Mouse (Mus musculus): ENCODE data around the gene Gnas. TPM values are rescaled to one million over a fixed set of nuclear protein-coding genes. Genes with fewer than 3 reads are reported as not detected.

Gnas gene
- polyA plus RNA-seq, 1 experiment from 2014 or later: 1,641 TPM

DNA sequence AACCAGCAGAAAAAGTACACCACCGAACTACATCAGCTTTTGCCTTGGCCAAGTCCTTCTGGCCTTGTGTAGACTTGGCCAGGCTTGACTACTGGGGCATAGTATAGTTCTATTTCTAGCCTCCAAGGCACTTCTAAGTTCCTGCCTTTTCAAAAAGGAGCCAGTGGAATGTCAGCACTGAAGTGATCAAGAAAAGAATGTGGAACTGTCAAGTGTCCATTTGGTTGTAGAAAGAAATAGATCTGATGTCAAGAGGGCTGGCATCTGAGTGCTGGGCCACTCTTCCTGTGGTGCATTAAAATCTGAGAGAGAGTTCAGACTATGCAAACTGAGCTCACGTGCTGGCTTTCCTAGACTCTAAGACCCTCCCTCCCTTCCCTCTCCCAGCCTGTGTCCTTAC is 10.2 kb upstream of the Gnas start:
- no peak for ATAC-seq
- Histone ChIP-seq H3K27me3 (replicated peaks) (no peaks in the 10 kb centered on the region), H3K9me3 (no peaks in the 10 kb centered on the region), H3K27ac (no peak overlapping the region), H3K4me1 (replicated peaks) (no peaks in the 10 kb centered on the region), H3K9ac (no peak overlapping the region), H3K4me3 (replicated peaks) (no peak overlapping the region), H3K36me3 (no peaks in the 10 kb centered on the region), H3K4me2 (replicated peaks) (no peak overlapping the region)
- WGBS: 84% methylated on average over 2 of the region's 2 CpGs

DNA sequence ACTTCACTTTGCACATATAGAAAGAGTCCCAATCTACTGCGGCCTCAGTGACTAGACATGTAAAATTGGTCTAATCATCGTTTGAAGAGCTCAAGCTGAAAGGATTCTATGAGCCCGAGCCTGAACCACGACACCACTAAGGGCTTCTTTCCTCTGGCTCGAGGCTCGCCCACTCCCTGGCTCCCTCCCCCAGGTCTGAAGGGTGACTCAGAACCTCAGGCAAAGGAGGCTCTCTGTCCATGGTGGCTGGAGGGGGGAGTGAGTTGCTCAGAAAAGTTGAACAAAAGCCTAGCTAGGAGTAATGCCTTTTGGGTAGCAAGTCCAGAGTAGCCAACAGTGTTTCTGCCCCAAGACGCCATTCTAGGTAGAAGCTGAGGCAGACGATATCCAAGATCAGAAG is 4.3 kb upstream of the Gnas start:
- WGBS: 80% methylated on average over 8 of the region's 8 CpGs
- H3K4me1 ChIP-seq (replicated peaks): 0 out of 2 replicates have a peak, but pooled peaks cover 3% of the 10 kb centered on the region
- ATAC-seq: no peak
- H3K9ac ChIP-seq: no peak overlapping the region
- H3K4me2 ChIP-seq (replicated peaks): no peak overlapping the region
- no peak overlapping the region for H3K4me3 ChIP-seq (replicated peaks)
- H3K9me3 ChIP-seq: peaks cover 3% of the 10 kb centered on the region; the same call in 1 of the 2 replicates
- H3K36me3 ChIP-seq: peaks cover 14% of the 10 kb centered on the region
- H3K27me3 ChIP-seq (replicated peaks): peaks cover 4% of the 10 kb centered on the region; the same call in 1 of the 2 replicates
- H3K27ac ChIP-seq: no peak overlapping the region

DNA sequence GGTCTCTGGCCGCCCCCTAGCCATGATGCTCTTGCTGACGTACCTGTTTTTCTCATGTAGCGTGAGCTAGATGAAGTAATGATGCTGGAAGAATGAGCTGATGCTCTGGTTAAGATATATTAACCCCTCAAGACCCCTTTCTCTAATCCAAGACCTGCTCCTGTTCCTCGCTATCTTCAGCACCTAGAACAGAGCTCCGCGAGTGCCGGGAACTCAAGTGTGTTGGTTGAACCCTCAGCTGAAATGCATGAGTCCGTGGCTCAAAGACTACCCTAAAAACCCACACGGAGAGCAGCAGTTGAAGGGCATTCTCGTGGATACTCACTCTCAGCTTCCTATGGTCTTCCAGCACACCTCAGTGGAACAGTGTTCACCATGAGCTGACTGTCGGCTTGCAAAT is 779 bp upstream of the Gnas start:
- WGBS: 53% methylated on average over 11 of the region's 11 CpGs

DNA sequence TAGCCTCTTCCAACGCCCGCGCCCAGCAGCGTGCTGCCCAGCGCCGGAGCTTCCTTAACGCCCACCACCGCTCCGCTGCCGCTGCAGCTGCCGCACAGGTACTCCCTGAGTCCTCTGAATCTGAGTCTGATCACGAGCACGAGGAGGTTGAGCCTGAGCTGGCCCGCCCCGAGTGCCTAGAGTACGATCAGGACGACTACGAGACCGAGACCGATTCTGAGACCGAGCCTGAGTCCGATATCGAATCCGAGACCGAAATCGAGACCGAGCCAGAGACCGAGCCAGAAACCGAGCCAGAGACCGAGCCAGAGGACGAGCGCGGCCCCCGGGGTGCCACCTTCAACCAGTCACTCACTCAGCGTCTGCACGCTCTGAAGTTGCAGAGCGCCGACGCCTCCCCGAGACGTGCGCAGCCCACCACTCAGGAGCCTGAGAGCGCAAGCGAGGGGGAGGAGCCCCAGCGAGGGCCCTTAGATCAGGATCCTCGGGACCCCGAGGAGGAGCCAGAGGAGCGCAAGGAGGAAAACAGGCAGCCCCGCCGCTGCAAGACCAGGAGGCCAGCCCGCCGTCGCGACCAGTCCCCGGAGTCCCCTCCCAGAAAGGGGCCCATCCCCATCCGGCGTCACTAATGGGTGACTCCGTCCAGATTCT is 812 bp downstream of the Gnas start:
- Histone ChIP-seq H3K4me1 (replicated peaks) (0 out of 2 replicates have a peak, but pooled peaks cover 3% of the 10 kb centered on the region), H3K9ac (no peak overlapping the region), H3K27me3 (replicated peaks) (peaks cover 38% of the 10 kb centered on the region), H3K4me3 (replicated peaks) (peak overlapping the region; percentile 26), H3K4me2 (replicated peaks) (peak overlapping the region; percentile 61), H3K9me3 (peaks cover 16% of the 10 kb centered on the region), H3K27ac (peak overlapping the region; percentile 1; the same call in 1 of the 2 replicates), H3K36me3 (peaks cover 38% of the 10 kb centered on the region)
- WGBS: 46% methylated on average over 58 of the region's 58 CpGs
- ATAC-seq: no peak; the same call in 1 of the 2 replicates

More for the DNA sequence above, 779 bp upstream of the Gnas start:
- Histone ChIP-seq H3K27me3 (replicated peaks) (peaks cover 29% of the 10 kb centered on the region), H3K9ac (no peak overlapping the region), H3K4me3 (replicated peaks) (peak overlapping the region; percentile 26), H3K9me3 (peaks cover 16% of the 10 kb centered on the region), H3K36me3 (peaks cover 38% of the 10 kb centered on the region), H3K4me2 (replicated peaks) (peak overlapping the region; percentile 61), H3K27ac (no peak overlapping the region), H3K4me1 (replicated peaks) (0 out of 2 replicates have a peak, but pooled peaks cover 3% of the 10 kb centered on the region)
- ATAC-seq: no peak

DNA sequence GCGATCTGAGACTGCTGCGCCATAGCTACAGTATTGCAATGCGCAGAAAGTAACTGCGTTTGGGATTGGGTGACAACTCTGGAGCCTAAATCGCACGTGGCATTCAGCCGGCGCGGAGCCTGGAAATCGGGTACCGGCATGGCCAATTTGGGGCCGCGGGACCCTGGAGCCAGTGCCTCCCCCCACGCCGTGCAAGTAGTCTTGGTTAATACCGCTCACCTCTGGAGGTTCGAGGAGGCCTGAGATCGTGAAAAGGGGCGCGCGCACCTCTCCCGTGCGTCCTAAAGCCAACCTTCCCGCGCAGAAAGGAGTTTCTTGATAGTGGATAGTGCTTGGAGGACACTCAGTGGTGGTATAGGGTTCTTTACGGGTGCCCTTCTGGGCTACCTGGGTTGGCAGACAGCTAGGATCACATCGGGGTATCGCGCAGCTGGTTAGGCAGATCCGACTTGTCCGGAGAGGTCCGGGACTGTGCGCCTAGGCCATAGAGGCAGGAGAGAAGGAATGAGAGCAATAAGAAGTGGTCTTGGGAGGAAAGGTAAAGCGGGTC is 1.9 kb downstream of the Gnas start:
- Histone ChIP-seq H3K27ac (no peak overlapping the region), H3K4me3 (replicated peaks) (peak overlapping the region; percentile 26), H3K9ac (no peak overlapping the region), H3K4me2 (replicated peaks) (peak overlapping the region; percentile 61), H3K27me3 (replicated peaks) (peaks cover 38% of the 10 kb centered on the region), H3K4me1 (replicated peaks) (0 out of 2 replicates have a peak, but pooled peaks cover 3% of the 10 kb centered on the region), H3K9me3 (peaks cover 16% of the 10 kb centered on the region), H3K36me3 (peaks cover 38% of the 10 kb centered on the region)
- ATAC-seq: no peak
- 50% methylated on average over 34 of the region's 34 CpGs for WGBS

DNA sequence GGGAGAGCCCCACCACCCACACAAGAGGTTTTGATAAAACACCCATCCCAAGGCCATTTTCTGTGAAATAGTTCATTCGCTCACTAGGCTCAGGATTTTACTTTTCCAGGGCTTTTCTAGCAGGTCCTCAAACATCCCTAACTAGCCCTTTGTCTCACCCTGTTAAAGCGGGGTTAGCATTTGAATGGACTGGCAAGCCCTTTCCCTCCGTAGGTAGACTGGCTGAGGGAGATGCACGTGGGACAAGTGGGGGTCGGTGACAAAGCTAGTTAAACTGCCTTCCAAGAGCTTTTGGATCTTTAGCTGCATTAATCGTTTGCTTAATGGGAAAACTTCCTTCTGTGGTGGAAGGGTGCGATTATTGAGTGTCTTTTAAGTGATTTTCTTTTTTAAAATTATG is 3.8 kb downstream of the Gnas start:
- Histone ChIP-seq H3K4me3 (replicated peaks) (peak overlapping the region; percentile 7; the same call in 1 of the 2 replicates), H3K4me2 (replicated peaks) (0 out of 2 replicates have a peak overlapping the region, but pooled peaks have one; percentile 6), H3K36me3 (peaks cover 35% of the 10 kb centered on the region), H3K27ac (no peak overlapping the region), H3K9ac (no peak overlapping the region), H3K4me1 (replicated peaks) (peaks cover 10% of the 10 kb centered on the region; the same call in 1 of the 2 replicates), H3K9me3 (peaks cover 16% of the 10 kb centered on the region), H3K27me3 (replicated peaks) (peaks cover 38% of the 10 kb centered on the region)
- no peak for ATAC-seq
- 49% methylated on average over 7 of the region's 7 CpGs for WGBS

DNA sequence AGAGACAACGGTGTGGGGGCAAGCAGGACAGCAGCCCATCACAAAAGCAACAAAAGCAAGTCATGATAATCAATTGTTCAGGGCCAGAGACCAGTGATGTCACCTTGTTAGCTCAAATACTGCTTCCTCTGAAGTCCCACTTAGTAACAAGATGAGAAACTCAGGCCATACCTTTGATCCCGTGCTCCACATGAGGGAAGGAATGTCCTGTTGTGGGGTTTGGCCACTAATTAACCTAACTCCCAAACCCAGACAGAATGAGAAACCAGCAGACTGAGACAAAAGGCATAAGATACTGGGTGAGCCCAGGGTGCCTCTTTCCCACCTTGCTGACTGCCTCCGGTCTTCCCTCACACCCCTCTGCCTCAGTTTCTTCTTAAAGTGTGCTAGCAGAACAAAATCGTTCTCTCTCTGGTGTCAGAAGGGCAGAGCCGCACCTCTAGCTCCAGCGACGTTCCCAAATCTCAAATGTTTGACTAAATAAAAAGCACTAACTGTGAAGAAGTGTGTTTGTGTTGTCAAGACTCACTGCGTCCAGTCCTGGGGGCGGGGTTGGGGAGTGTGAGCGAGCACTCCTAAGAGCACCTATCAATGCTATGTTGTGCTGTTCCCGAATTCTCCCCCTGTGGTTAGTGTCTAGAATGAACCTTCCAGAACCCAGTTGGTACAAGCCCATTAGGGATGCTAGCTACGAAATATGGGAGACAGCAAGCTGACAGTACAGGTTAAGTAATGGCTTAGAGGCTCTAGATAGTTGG is 4.7 kb downstream of the Gnas start:
- peaks cover 10% of the 10 kb centered on the region; the same call in 1 of the 2 replicates for H3K4me1 ChIP-seq (replicated peaks)
- WGBS: 41% methylated on average over 12 of the region's 12 CpGs
- peaks cover 16% of the 10 kb centered on the region for H3K9me3 ChIP-seq
- no peak for ATAC-seq
- no peak overlapping the region for H3K4me3 ChIP-seq (replicated peaks)
- no peak overlapping the region for H3K4me2 ChIP-seq (replicated peaks)
- H3K27ac ChIP-seq: no peak overlapping the region
- H3K36me3 ChIP-seq: peaks cover 33% of the 10 kb centered on the region
- no peak overlapping the region for H3K9ac ChIP-seq
- peaks cover 38% of the 10 kb centered on the region for H3K27me3 ChIP-seq (replicated peaks)

DNA sequence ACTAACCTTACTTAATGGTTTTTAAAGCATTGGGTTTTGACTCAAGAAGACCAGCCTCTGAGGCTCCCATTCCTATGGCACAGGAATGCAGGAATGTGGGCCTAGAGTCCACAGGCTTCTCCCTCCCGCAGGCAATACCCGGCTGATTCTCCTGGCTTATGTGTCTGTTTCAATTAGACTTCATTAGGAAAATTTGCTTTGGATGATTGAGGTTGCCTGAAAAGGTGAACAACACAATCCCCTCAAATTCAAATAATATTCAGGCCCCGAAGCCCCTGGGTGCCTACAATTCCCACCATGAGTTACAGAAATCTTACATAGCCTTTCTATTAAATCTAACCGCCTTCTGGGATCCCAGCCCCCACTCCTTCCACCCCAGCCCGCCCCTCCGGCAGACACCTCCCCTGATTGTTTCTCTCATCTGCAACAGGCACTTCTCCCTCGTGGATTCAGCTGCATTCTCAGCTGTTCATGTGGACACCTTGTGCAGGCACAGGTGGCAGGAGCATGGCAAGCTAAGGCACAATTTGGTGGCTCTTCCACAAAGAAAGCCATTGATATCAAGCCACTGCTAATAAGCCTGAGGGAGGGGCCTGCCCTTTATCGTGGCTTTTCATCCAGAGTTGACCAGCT is 7.0 kb downstream of the Gnas start:
- Histone ChIP-seq H3K27ac (no peak overlapping the region), H3K4me3 (replicated peaks) (0 out of 2 replicates have a peak overlapping the region, but pooled peaks have one; percentile 2), H3K9ac (no peak overlapping the region), H3K36me3 (peaks cover 10% of the 10 kb centered on the region), H3K4me2 (replicated peaks) (peak overlapping the region; percentile 57), H3K9me3 (peaks cover 17% of the 10 kb centered on the region), H3K27me3 (replicated peaks) (peaks cover 20% of the 10 kb centered on the region), H3K4me1 (replicated peaks) (peaks cover 7% of the 10 kb centered on the region; the same call in 1 of the 2 replicates)
- ATAC-seq: no peak
- 60% methylated on average over 8 of the region's 8 CpGs for WGBS

DNA sequence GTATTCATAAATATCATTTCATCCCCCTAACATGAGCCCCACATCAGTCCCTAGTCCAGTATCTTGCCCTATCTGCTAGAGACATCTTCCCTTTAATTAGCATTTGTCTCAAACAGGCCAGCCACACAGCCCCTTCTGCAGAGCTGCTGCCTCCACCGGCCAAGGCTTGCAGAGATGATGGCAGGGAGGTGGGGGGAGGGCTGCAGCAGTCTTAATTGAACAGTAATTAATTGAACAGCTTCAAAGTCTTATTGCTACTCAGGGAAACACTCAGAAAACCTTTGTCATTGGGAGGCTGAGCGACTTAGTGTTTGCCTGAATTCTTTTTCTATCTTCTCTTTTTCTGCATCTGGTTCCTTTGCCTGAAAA is 7.5 kb downstream of the Gnas start:
- Histone ChIP-seq H3K9me3 (0 out of 2 replicates have a peak, but pooled peaks cover 18% of the 10 kb centered on the region), H3K27ac (no peak overlapping the region), H3K4me3 (replicated peaks) (no peak overlapping the region), H3K27me3 (replicated peaks) (peaks cover 15% of the 10 kb centered on the region), H3K4me2 (replicated peaks) (peak overlapping the region; percentile 57), H3K4me1 (replicated peaks) (peaks cover 7% of the 10 kb centered on the region; the same call in 1 of the 2 replicates), H3K36me3 (peaks cover 5% of the 10 kb centered on the region; the same call in 1 of the 2 replicates), H3K9ac (no peak overlapping the region)
- no peak for ATAC-seq
- 43% methylated on average over 2 of the region's 2 CpGs for WGBS

DNA sequence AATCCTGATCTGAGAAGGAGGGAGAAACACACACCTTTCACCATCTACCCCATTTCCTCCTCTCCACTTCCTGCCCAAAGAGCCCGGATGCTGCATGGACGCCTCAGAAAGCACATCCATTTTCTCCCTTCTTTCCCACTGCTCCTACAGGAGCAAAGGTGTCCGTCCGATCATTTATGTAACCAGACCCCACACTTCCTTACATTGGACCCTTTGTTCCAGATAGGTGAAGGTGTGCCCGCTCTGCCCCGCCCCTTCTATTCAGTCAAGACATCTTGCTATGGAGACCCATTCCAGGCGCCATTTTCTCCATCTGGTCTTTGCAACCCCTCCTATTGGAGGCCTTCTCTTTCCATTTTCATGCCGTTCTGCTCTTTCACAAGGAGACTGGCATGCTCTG is 10.3 kb downstream of the Gnas start:
- H3K4me3 ChIP-seq (replicated peaks): peak overlapping the region; percentile 58
- H3K9ac ChIP-seq: peak overlapping the region; percentile 69
- ATAC-seq: no peak
- peaks cover 19% of the 10 kb centered on the region; the same call in 1 of the 2 replicates for H3K9me3 ChIP-seq
- peaks cover 10% of the 10 kb centered on the region for H3K36me3 ChIP-seq
- H3K27ac ChIP-seq: peak overlapping the region; percentile 81
- peak overlapping the region; percentile 47 for H3K4me2 ChIP-seq (replicated peaks)
- 51% methylated on average over 8 of the region's 8 CpGs for WGBS
- H3K27me3 ChIP-seq (replicated peaks): peaks cover 18% of the 10 kb centered on the region
- H3K4me1 ChIP-seq (replicated peaks): peaks cover 17% of the 10 kb centered on the region

DNA sequence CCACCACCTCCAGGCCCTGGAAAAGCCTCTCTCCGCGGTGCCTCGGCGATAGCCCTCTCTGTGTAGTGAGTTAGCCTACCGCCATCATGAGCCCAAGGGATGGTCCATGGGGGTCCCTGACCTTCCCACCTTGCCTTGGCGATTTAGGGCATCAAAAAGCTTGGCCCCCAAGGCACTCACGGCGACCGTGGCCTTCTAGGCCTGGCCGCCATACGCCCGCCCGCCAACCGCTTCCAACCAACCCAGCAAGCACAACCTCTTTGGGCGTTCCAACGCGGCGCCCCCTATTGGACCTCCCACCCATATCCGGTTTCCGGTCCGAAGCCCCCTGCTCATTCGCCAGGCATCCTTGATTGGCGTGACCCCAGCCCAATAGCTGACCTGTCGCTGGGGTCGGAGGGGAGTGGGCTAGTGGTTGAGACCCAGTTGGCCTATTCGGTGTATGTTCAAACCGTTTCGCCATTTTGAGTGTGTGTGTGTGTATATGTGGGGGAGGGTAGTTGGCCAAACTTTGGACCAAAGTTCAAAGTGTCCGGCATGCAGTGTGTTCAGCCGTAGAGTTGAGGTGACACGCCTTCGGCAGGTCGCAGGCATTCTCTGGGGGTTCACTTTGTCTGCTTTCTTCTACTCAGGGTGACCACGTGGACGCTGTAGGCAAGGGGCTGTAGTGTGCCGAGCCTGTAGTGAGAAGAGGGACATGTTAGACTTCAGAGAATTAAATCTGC is 11.2 kb downstream of the Gnas start:
- peak overlapping the region; percentile 81 for H3K27ac ChIP-seq
- H3K4me2 ChIP-seq (replicated peaks): peak overlapping the region; percentile 70
- ATAC-seq: peak; percentile 91
- peaks cover 24% of the 10 kb centered on the region for H3K9me3 ChIP-seq
- peaks cover 27% of the 10 kb centered on the region for H3K27me3 ChIP-seq (replicated peaks)
- H3K4me1 ChIP-seq (replicated peaks): peaks cover 24% of the 10 kb centered on the region
- peak overlapping the region; percentile 69 for H3K9ac ChIP-seq
- H3K36me3 ChIP-seq: peaks cover 14% of the 10 kb centered on the region
- peak overlapping the region; percentile 58 for H3K4me3 ChIP-seq (replicated peaks)
- WGBS: 52% methylated on average over 36 of the region's 36 CpGs
